Mouse (Mus musculus): ENCODE data around the gene Gm9817.

The Gm9817 gene

DNA sequence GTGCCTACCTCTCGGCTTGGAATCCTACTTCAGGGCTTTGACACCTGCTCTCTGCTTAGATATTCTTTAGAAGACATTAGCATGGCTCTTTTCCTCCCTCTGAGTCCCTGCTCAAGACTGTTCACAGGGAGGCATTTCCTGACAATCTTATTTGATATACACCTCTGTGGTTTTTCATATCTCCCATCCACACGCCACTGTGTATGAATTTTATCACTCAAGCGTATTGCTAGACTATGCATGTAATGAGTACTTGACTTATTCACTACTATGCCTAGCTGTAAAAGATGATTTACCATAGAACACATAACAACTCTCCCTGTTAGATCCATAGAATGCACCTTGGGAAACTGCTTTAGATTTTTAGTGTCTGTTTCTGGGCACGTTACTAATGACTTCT is 14.3 kb downstream of the Gm9817 start:
- no peak for DNase-seq

DNA sequence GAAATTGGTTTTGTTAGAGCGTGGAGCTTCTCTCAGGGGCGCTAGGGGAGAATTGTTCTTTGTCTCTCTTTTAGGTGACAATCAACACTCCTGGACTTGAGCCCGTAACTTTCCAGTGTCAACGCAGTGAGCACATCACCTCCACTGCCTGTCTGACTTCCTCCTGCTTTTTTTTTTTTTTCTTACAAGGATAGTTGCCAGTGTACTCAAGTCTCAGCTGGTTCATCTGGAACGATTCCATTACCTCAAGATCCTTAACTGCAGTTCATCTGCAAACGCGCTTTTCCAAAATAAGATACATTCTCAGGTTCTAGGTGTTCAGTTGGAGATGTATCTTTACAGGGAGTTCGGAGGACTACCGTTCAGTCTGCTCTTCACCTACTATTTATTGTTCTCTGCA is 16.5 kb downstream of the Gm9817 start:
- DNase-seq: no peak

DNA sequence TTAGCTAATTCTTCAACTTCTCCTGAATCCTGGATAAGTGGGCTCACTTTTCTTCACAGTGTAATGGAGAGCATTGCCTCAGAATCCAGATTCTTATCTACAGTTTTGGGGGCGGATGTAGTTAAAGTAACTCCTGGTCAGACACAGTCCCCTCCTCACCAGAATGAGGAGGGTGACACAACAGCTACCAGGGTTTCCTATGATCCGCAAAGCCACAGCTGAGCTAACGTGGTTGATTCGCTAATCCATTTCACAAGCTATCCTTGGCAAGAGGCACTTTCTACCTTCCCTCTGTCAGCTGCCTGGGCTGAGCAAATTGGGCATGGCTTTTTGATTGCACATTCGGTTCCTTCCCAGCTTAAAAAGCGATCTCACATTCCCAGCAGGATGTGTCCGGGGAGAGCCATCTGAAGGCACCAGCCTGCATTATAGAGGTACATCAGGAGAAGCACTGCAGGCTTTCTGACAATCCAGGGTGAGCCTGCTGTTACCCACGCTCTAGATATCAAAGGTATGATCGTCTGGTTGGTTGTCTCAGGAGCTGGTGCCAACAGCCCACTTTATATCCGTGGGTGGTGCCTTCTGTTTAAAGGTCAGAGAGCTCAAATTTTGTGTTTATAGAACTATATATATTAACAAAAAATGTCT is 21.2 kb downstream of the Gm9817 start:
- DNase-seq: no peak

DNA sequence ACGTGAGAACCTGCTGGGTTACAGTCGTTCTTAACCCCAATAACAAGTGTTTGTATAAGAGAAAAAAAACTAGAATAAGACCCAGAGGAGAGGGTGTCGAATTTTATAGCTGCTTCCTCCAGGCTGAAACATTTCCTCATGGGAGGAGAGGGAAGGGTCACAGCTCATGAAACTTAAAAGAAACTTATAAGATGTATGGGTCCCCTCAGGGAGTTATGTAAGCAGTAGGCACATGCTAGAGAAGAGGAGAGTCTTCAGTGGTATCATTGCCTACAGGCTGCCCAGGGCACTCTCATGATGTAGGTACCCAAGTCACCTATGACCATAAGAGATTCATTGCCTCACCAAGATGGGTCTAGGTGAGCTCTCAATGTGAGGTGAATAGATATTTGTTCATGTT is 28.0 kb downstream of the Gm9817 start:
- DNase-seq: no peak

DNA sequence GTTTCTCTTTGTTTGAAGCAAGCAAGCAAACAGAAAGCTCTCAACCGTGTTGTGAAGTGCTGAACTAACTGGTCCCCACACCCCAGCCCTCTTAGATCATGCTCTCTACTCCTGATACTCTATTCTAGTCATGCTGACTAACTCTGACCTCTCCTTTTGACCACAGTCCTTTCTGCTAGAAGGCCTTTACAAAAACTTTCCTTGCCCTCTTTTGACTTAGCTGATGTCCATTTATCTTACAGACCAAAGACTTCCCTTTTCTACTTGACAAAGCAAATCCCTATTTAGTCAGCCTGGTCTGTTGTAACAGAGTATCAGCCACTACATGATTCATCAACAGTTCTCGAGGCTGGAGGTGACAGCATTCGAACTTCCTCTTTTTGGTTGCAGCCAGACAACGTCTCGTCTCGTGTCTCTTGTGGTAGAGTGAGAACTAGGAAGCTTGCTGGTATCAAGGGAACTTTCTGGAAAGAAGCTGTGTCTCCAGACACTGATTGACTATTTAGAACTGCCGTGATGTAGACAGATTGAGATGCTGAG is 30.4 kb downstream of the Gm9817 start:
- DNase-seq: no peak

DNA sequence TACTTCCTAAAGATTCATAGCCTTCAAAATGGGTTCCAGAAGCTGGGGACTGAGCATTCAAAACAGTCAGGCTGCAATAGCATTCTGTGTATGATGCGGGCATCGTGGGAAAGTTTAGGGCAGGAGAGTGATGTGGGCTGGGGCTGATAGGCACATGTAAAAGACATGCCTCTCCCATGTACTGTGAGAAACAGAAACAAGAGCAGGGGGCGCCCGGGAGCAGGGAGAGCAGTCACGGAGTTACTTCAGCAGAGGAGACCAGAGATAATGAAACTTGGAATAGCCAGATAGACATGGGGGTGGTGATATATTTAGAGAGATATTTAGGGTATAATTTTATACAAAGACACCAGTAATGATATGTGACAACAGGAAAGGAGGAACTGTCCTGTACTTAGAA is 39.9 kb downstream of the Gm9817 start:
- DNase-seq: no peak

DNA sequence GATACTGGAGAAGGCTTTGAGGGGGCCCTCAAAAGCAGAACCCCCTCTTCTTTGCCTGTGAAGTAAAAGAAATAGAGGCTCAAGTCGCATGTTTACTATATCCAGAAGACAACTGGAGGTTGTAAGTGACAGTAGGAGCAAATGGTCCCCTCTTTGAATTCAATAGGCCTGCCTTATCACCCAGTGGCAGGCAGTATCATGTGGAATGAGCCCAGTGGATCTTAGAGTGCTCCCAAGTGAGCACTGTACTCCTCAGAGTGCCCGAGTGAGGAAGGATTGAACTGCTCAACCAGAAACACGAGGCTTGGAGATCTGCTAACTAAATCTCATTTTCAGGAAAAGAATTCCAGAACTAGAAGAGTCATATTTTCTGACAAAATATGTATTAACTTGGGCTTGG is 40.3 kb downstream of the Gm9817 start:
- DNase-seq: no peak

Measured in cerebellum, postnatal 36 days (tissue).